Mouse (Mus musculus) testis, postnatal 14 days (tissue): Measurements from ENCODE around the gene Ypel2.
"Not testable (repeated sequence)": the region's sequence is repeated elsewhere in the genome, so short reads cannot be mapped to it uniquely, and the experiment has no call there.

Experiments
- DNase-seq: peaks from one replicate; pipeline ENCODE4 v3.0.0; 2021; ENCODE audit warnings: low spot score

The Ypel2 gene

DNA sequence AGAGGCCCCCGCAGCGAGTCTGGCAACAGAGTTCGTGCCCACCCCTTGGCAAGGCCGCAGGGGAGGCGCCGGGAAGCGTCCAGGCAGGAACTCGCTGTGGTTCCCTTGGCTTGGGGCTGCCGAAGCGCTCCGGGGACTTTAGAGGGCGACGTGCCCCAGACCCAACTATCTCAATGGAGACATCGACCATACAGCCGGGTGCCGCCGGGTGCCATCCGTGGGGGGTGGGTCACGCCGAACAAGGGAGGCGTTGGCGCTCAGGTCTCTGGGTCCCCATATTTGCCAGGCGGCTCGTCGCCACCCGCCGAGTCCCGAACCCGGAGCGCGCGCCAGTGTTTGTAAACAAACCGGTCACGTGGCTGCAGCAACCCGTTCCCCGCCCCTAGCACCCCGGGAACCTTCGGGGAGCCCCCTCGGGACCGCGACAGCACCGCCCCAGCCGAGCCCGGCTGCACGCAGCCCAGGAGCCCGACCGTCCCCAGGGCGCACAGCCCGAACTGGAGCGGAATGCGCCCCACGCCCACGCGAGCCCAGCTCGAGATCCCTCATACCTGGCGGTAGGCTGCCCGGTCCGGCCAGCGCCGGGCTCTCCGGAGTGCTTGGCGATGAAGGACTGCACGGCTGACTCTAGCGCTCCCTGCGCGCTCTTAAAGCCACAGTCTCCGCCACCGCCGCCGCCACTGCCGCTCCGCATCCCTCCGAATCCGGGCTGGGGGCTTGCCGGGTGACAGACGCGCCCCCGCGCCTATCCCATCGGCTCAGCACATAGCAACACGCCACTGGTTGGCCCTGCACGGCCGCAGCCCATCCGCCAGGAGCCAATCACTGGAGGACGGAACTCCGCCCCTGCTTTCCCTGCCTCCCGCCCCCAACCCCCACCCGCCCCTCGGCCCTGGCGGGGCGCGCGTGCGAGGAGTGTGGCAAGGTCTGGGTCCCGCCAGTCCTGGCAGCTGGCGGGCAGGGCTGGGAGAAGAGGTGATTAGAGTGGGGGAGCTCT, at the start of gene Ypel2:
Gene Ypel2 (minus strand): TSS at position 667 of the 997 bp plus-strand sequence.
- DNase-seq: peak; percentile 96

DNA sequence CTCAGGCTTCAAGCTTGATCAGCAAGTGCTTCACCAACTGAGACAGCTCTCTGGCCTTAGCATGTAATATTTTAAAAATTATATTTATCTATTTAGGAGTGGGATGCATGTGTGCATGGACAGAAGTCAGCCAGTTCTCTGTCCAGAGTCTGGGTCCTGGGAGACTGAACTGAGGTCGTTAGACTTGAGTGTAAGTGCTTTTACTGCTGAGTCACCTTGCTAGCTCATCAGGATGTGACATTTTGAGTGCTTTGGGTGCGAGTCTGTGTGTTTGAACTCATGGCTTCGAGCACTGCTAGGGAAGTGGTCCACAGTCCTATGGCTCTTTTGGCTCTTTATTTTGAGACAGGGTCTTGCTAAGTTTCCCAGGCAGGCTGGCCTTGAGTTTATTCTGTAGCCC, 49.5 kb upstream of the Ypel2 start:
- no peak for DNase-seq

DNA sequence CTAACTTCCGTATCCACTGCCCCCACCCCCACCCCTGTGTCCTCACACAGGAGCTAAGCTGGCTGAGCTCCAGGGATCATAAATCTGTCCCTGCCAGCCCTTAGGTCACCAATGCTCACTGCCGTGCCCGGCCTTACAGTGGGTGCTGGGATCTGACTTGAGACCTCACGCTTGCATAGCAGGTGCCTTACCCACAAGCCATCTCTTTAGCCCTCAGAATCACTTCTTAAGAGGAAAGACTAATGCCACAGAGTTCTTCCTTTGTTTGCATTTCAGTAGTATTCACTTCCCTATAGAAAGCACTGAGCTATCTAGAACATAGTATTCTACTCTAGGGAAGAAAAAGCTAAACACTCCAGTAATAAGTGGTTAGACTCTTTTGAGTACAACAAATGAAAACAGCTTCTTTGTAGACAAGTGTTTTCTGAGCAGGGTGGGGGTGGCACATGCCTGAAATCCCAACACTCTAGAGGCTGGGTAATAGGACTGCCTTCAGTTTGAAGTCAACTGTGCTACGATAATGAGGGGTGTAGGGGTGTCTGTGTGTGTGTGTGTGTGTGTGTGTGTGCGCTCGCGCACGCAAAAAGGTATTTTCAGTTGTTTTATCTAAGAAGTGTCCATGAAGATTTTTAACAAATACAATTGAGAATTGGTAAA, 45.9 kb upstream of the Ypel2 start:
- DNase-seq: no peak

DNA sequence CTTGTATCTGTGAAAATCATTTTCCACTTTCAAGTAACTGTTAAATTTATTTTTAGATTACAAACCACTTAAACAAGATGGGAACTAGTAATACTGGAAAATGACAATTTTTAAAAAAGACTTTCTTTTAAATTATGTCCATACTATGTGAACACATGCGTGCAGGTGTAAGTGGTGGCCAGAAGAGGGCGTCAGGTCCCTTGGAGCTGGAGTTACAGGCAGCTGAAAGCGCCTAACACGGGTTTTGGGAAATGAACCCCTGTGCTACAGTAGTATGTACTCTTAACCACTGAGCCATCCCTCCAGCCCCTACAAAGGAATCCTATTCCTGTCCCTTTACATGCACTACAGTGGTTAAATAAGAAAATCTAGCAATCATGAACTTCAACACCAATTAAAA, 42.7 kb upstream of the Ypel2 start:
- no peak for DNase-seq

DNA sequence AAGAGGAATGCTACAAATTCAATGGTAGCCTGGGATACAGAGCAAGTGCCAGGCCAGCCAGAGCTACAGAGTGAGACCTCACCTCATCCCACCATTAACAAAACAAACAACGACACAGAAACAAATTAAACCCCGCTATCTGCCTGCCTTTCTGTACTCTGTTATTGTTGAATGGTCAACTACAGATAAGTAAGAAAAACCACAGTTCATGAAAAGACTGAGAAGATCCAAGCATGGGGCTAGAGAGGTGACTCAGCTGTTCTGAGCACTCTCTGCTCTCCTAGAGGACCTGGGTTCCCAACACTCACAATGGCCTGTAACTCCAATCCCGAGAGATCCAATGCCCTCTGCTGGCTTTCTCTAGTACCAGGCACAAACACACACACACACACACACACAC, 34.7 kb upstream of the Ypel2 start:
- no peak for DNase-seq

DNA sequence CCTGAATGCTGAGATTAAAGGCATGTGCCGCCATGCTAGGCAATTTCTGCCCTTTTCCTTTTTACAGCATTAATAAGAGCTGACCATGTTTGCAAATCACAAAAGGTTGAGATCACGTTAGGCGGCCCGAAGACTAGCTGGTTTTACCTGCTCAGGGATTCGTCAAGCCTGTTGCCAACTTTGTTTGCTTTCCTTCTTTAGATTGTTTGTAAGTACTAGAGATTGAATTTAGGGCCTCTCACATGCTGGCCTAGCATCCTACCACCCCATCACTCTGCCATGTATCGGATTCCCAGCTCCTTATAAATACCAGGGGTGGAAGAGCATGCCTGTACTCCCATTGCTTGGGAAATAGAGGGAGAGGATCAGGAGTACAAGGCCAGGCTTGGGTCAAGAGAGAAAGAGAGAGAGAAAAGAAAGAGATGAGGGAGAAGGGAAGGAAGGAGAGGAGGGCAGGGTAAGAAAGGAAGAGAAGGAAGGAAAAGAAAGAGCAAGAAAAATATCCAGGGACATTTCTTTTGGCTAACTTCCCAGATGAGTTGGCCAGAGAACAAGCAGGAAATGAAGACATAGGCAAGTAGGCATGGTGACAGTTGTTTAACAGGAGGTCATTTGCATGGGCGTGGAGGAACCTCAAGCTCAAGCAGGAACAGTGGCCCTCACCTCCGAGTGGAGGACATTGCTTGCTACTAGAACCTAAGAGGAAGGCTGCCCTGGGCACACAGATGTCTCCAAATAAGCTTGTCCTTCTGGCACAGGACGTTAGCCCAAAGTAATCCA, 32.8 kb upstream of the Ypel2 start:
- DNase-seq: no peak

DNA sequence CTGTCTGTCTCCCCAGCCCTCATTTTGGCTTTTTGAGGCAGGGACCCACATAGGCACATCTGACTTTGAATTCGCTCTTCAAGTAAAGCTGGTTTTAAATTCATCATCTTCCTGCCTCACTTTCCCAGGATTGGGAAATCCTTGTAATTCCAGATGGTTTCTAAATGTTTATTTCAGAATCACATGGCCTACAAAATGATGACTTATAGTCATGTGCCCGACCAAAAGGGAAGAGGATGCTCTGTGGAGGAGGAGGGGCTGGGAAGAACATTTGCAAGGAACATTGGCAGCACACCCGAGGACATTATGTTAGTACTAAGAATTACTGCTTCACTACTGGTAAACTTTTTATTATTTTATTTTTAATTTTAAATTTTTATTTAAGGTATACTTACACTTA, 31.8 kb upstream of the Ypel2 start:
- no peak for DNase-seq

DNA sequence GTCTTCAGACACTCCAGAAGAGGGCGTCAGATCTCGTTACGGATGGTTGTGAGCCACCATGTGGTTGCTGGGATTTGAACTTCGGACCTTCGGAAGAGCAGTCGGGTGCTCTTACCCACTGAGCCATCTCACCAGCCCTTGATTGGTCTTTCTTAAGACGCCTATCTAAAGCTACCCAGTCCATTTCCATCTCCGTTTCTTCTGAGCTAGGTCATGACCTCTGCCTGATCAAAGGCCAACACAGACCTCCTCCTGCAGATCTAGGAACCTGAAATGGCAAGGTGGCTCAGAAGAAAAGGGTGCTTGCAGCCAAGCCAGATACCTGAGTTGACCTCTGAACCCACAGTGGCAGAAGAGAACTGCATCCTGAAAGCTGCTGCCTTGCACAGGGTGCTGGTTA, 29.7 kb upstream of the Ypel2 start:
- not testable (repeated sequence) for DNase-seq

DNA sequence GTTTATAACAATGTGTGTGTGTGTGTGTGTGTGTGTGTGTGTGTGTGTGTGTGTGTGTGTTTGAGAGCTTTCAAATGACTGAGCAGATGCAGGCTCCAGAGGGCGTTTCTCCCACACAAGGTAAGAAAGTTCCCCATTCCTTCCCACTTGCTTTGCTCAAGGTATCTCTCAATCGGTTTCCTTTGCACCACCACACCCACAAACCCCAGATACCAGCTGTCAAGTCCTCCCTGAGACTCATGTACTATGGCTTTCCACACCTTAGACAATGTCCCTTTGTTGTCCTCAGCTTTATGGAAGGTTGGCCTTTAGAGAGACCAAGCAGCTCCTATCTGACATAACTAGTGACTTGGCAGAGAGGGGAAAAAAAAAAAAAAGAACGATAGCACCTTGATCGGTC, 29.3 kb upstream of the Ypel2 start:
- DNase-seq: no peak

DNA sequence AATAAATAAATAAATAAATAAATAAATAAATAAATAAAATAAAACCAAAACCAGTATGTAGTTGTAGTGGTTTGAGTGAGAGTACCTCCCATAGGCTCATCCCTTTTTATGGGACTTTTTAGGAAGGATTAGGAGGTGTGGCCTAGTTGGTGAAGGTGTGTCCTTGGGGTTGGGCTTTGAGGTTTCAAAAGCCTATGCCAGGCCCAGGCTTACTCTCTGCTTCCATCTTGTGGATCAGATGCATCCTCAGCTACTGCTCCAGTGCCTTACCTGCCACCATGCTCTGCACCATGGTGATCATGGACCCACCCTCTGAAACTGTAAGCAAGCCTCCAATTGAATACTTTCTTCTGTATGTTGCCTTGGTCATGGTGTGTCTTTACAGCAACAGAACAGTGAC, 28.0 kb upstream of the Ypel2 start:
- DNase-seq: no peak

DNA sequence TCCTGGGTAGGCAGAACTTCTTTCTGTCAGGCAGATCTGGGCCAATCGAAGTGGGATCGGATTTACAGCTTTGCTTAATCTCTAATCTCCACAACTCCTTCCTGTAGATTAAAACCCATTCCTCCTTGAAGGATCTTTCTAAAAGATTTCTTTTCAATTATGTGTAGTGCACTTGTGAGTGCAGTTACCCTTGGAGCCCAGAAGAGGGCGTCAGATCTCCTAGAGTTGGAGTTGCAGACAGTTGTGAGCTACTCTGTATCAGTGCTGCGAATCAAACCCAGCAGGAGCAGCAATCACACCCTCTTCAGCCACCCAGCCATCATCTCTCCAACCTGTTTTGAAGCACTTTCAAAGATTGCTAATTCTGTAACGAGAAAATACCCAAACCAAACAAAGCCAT, 26.9 kb upstream of the Ypel2 start:
- DNase-seq: peak; percentile 28

DNA sequence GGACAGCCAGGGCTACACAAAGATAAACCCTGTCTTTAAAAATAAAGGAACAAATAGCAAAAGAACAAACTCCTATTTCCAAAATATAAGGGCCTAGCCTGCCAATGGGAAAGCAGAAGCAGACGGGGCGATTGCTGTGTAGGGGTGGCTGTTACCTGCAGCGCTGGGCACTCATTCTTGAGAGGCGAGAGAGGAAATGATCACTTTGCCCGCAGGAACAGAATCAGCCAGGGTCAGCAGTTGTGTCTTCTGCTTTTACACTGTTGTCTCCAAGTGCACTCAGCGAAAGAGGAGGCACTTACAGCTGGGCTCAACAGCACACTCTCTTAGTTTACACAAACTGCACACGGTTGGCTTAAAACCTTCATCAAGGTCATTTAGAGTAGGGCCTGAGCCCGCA, 25.9 kb upstream of the Ypel2 start:
- DNase-seq: no peak

DNA sequence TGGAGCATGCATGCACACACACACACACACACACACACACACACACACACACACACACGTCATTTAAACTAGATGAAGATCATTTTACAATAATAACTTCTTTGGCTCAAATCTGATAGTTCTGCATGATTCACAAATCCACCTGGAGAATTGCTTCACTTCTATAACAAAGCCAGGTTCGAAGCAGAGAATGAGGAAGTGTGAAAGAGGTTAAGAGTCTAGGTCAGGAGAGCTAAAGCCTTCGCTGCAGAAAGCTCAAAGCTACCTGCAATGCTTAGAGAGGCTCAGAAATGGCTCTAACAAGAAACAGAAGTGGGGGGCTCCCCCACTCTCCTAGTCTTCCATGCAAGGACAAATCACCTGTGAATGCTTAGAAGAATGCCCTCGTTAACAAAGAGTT, 24.6 kb upstream of the Ypel2 start:
- no peak for DNase-seq

DNA sequence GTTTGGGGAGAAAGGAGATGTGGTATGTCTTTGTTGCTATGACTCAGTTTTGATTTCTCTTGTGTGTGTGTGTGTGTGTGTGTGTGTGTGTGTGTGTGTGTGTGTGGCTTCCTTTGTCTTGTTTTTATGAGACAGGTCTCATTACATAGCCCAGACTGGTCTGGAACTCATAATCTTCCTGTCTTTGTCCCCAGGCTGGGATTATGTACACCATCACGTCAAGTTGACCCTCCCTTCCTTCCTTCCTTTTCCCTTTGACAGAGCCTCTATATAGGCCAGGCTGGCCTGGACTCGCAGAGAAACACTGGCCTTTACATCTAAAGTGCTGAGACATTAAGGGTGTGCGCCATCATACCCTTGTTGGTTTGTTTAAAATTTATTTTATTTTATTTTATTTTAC, 22.2 kb upstream of the Ypel2 start:
- no peak for DNase-seq

DNA sequence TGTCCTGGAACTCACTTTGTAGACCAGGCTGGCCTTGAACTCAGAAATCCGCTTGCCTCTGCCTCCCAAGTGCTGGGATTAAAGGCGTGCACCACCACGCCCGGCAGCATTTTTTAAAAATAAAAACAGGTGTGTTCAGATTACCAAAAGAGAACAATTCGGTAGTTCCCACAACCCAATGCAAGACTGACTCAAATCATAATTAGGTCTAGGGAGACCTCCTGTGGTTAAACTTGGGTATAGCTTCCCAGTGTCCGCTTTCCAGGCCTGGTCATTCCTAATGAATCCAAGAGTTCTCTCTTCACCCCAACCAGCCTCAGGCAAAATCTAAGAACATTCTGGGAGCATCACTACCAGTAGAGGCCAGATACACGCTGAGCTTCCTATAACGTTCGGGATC, 17.0 kb upstream of the Ypel2 start:
- DNase-seq: peak; percentile 37

DNA sequence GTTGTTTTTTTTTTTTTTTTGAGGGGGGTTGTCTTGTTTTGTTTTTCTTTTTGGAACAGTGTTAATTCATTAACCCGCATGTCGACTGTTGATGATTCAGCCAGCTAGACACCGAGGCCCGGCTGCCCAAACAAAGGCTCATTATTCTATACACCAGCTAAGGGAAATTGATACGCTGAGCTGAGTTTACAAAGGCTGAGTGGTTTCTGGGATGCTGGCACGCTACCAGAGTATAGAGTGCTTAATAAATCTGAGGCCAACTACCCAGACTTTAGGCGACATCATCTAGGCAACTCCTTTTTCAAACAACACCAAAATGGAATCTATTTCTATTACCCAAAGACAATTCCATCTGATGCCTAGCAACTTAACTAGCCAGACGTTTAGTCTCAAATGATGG, 13.9 kb upstream of the Ypel2 start:
- DNase-seq: no peak

DNA sequence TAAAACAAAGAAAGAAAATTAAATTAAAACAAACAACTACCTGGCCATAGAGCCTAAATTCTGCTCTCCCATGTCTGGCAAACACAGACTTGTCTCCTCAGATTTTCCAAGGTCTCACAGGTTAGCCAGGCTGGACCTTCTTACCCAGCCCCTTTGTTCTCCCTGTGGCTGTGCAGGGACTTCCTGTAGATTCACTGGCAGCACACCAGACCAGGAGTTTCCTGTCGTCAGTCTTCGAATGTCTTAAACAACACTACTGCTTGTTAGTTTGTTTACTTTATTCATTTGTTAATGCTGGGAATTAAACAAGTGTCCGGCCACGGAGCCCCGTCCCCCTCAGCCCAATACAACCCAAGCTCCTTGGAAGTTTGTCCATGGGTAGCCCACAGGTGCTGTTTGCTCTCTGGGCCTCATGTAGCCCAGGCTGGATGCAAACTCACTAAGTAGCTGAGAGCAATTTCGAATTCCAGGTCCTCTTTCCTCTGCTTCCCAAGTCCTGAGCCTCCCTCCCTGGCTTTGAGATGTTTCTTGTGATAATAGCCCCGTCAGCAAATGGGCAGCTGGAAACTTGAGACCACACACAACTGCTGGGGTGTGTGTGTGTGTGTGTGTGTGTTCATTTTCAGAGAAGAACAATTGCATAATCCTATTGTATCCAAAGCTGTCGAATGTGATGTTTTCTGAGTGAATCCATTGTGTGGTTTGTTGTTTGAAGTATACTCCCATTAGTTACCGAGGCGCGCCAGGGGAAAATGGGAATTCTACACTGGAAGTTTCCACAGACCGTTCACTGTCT, 11.7 kb upstream of the Ypel2 start:
- no peak for DNase-seq

DNA sequence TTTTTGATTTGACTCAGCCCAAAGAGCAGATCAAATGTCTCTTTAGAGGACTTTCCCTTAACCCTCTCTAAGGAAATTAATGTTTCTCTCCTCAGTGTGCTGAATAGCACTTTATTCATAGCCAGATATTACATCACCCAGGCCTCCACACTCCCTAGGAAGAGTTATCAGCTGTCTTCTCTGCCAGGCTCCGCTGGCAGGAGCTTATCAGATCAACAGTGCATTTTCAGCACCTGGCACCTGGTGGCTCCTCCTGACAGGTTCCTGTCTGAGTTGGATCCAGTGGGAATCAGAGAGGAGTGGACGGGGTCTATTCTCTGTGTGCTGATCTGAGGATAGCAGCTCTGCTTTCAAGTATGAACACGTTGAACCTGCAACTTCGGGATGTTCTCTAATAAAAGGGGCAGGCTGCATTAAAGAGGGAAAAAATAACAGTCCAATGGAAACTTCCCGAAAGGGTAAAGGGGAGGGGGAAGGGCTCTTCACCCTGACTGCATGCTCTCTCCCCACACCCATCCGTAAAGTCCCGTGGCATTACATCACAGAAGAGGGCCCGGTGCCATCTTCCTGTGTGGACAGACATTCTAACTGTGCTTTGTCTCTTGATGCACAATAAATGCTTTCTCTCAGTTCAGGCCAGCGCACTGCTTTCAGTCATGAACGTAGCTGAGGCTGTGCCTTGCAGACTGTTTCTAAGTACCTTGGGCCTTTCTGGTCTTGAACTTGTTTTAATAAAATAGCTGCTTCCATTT, 8.7 kb upstream of the Ypel2 start:
- no peak for DNase-seq

DNA sequence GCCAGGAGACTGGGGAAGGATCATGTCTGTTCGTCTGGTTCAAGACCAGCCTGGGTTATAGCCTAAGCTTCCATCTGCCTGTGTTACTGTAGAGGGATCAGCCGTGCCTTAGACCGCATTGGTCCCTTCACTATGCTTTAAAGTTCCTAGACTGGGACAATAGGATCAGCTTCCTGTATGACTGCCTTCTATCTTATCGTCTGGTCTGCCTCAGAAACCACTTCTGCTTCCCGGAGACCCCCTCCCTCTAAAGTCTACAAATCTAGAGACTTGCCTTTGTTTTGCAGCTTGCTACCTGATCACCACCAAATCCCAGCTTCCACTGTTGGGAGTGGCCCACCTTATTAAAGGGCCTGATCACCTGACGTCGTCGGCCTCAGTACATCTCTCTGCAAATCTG, 7.7 kb upstream of the Ypel2 start:
- no peak for DNase-seq

DNA sequence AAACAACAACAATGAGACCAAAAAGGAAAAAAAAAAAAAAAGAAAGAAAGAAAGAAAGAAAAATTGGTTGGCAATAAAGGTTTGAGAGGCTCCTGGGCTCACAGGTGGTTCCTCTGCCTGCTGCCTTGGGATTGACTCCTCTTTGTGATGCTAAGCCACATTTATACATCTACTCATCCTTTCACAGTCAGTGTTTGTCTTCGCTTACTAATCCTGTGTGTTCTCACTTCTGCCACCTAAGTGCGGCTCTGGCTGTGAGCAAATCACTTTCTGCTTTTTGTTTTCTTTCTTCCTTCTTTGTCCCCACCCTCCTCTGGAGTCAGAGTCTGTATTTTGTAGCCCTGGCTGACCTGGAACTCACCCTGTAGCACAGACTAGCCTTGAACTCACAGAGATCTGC, 2.8 kb upstream of the Ypel2 start:
- DNase-seq: no peak

DNA sequence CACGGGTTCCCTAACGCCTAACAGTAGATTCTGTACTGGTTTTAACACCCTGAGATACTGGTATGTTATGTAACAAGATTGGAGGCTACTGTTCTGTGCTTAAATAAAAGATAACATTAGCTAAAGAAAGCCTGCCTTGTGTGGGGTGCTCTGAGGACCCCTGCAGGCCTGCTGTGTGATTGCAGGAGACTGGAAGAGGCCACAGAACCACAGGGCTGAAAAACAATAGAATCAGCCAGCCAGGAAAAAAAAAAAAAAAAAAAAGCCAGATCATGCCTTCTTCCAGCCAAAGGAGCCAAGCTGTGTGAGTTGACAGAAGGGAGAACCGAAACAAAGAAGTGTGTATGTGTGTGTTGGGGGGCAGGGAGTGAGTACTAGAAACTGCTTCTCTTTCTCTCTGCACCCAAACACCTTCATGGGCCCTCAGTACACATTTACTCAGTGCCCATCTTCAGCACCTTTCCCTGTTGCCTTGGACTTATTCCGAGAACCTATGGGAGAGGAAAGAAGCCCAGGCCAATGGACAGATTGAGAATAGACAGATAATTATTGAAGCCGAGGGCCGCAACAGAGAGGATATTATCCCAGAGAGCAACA, 2.2 kb upstream of the Ypel2 start:
- peak; percentile 29 for DNase-seq
